Mouse (Mus musculus): ENCODE measurements around the gene Exosc10. TPM values are rescaled to one million over a fixed set of nuclear protein-coding genes. Genes with fewer than 3 reads are reported as not detected.
A peak's percentile ranks its signal among the peaks of the same experiment; 100 is the strongest.

Gene Exosc10
- polyA plus RNA-seq, 1 experiment from 2014 or later = 80.1 TPM

DNA sequence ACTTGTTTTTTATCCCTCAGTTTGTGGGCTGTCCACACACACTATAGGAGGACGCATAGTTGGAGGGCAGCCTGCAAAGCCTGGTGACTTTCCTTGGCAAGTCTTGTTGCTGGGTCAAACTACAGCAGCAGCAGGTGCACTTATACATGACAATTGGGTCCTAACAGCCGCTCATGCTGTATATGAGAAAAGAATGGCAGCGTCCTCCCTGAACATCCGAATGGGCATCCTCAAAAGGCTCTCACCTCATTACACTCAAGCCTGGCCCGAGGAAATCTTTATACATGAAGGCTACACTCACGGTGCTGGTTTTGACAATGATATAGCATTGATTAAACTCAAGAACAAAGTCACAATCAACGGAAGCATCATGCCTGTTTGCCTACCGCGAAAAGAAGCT, 55.5 kb downstream of the Exosc10 start:
- no peak overlapping the region for H3K4me2 ChIP-seq
- no peak overlapping the region for H3K9ac ChIP-seq
- H3K9me3 ChIP-seq = no peaks in the 10 kb centered on the region
- no peaks in the 10 kb centered on the region for H3K27me3 ChIP-seq
- ATAC-seq (ENCODE audit: low read depth) = no peak; the same call in 1 of the 2 replicates
- 41% methylated on average over 9 of the region's 9 CpGs for WGBS
- no peak overlapping the region for H3K4me3 ChIP-seq
- H3K27ac ChIP-seq (replicated peaks) = 0 out of 2 replicates have a peak overlapping the region, but pooled peaks have one; percentile 38
- peaks cover 55% of the 10 kb centered on the region for H3K36me3 ChIP-seq
- H3K4me1 ChIP-seq (replicated peaks) = peaks cover 25% of the 10 kb centered on the region

- Histone ChIP-seq H3K4me3 (no peak overlapping the region), H3K27ac (replicated peaks) (no peak overlapping the region), H3K36me3 (peaks cover 92% of the 10 kb centered on the region), H3K4me2 (no peak overlapping the region), H3K9ac (no peak overlapping the region), H3K9me3 (no peaks in the 10 kb centered on the region), H3K27me3 (no peaks in the 10 kb centered on the region), H3K4me1 (replicated peaks) (peaks cover 32% of the 10 kb centered on the region)
- WGBS = 81% methylated on average over 1 of the region's 1 CpGs
- ATAC-seq (ENCODE audit: low read depth) = no peak
These were observed 61.6 kb downstream of the Exosc10 start for GRCm38 (mm10) chr4:148619805-148620204.

GRCm38 (mm10) chr4:148620718-148621117, 62.5 kb downstream of the Exosc10 start:
- H3K27ac ChIP-seq (replicated peaks) = no peak overlapping the region
- H3K4me2 ChIP-seq = no peak overlapping the region
- H3K9ac ChIP-seq = no peak overlapping the region
- peaks cover 38% of the 10 kb centered on the region for H3K4me1 ChIP-seq (replicated peaks)
- peaks cover 87% of the 10 kb centered on the region for H3K36me3 ChIP-seq
- no peaks in the 10 kb centered on the region for H3K27me3 ChIP-seq
- H3K9me3 ChIP-seq = no peaks in the 10 kb centered on the region
- no peak for ATAC-seq (ENCODE audit: low read depth)
- WGBS = 96% methylated on average over 1 of the region's 1 CpGs
- no peak overlapping the region for H3K4me3 ChIP-seq

DNA sequence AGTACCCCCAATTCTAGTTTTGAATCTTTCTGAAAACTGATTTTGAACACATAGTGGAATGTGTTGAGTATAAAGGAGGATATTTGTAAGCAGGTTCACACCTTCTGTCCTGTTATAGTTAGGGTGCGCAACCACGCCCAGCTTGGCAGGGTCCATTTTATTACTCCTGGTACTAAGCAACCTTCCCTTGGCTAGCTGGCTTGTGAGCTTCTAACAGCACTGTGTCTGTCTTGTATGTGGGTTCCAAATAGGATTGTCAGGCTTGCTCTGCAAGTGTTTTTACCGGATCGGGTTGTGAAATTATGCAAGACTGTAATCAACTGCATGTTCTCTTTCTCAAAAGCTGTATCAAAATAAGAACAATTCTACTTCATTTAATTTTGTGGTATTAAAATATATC, 64.3 kb downstream of the Exosc10 start:
- no peak overlapping the region for H3K9ac ChIP-seq
- H3K9me3 ChIP-seq = no peaks in the 10 kb centered on the region
- peaks cover 70% of the 10 kb centered on the region for H3K36me3 ChIP-seq
- H3K27ac ChIP-seq (replicated peaks) = no peak overlapping the region
- H3K4me3 ChIP-seq = no peak overlapping the region
- no peak for ATAC-seq (ENCODE audit: low read depth)
- no peak overlapping the region for H3K4me2 ChIP-seq
- 97% methylated on average over 4 of the region's 4 CpGs for WGBS
- H3K4me1 ChIP-seq (replicated peaks) = peaks cover 43% of the 10 kb centered on the region
- no peaks in the 10 kb centered on the region for H3K27me3 ChIP-seq

DNA sequence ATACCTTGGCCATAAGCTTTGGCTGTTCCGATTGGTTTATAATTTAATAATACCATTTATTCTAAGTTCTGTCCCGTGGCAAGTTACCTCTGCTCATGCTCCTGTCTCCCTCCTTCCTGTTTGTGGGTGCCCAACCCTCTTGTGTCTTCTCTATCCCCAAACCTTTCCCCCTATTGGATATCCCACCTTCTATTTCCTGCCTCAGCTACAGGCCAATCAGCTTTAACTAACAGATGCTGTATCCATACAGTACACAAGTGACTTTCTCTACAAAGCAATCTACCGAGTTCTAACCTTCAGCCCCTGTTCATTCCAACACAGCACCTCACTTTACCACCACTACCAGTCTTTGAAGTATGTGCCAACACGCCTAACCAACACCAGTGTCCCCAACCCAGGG, 65.4 kb downstream of the Exosc10 start:
- Histone ChIP-seq H3K9ac (no peak overlapping the region), H3K4me2 (no peak overlapping the region), H3K9me3 (no peaks in the 10 kb centered on the region), H3K27me3 (no peaks in the 10 kb centered on the region), H3K4me1 (replicated peaks) (peaks cover 43% of the 10 kb centered on the region), H3K4me3 (no peak overlapping the region), H3K36me3 (peaks cover 62% of the 10 kb centered on the region), H3K27ac (replicated peaks) (no peak overlapping the region)
- WGBS = 91% methylated on average over 4 of the region's 4 CpGs
- ATAC-seq (ENCODE audit: low read depth) = no peak

DNA sequence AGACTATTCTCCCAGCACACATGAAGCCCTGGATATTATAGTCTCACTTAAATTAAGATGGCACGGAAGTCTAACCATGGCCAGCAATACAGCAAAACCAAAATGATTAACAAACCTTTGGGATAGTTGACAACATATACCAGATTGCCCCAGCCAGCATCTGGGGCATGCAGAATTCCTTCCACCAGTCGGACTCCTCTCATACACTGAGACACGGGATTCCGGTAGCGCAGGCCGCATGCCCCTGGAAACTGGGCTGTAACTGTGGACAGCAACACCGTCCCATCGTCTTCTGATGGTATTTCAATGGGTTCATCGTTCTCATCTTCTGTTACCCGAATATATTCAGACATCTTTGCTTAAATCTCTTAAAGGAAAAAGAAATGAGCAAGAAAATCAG, 66.8 kb downstream of the Exosc10 start:
- Histone ChIP-seq H3K27me3 (no peaks in the 10 kb centered on the region), H3K4me3 (peak overlapping the region; percentile 99), H3K36me3 (peaks cover 48% of the 10 kb centered on the region), H3K4me1 (replicated peaks) (peaks cover 43% of the 10 kb centered on the region), H3K9ac (peak overlapping the region; percentile 50; the same call in 1 of the 2 replicates), H3K4me2 (peak overlapping the region; percentile 99), H3K9me3 (no peaks in the 10 kb centered on the region), H3K27ac (replicated peaks) (no peak overlapping the region)
- ATAC-seq (ENCODE audit: low read depth) = no peak
- 90% methylated on average over 10 of the region's 10 CpGs for WGBS

- Histone ChIP-seq H3K36me3 (peaks cover 40% of the 10 kb centered on the region), H3K4me1 (replicated peaks) (peaks cover 43% of the 10 kb centered on the region), H3K9me3 (no peaks in the 10 kb centered on the region), H3K4me3 (peak overlapping the region; percentile 99), H3K4me2 (peak overlapping the region; percentile 99), H3K9ac (peak overlapping the region; percentile 99), H3K27me3 (no peaks in the 10 kb centered on the region), H3K27ac (replicated peaks) (peak overlapping the region; percentile 97)
- ATAC-seq (ENCODE audit: low read depth) = peak; percentile 67
- WGBS = 1% methylated on average over 57 of the region's 57 CpGs
These were observed 67.8 kb downstream of the Exosc10 start for GRCm38 (mm10) chr4:148625756-148626622.

- peak; percentile 97 for ATAC-seq (ENCODE audit: low read depth)
- Histone ChIP-seq H3K4me2 (peak within 1 kb of the TSS; percentile 99), H3K9ac (peak within 1 kb of the TSS; percentile 99), H3K27ac (replicated peaks) (peak within 1 kb of the TSS; percentile 97), H3K27me3 (no peaks in the 10 kb centered on the region), H3K4me1 (replicated peaks) (peaks cover 39% of the 10 kb centered on the region), H3K9me3 (no peaks in the 10 kb centered on the region), H3K4me3 (peak within 1 kb of the TSS; percentile 99), H3K36me3 (peaks cover 33% of the 10 kb centered on the region)
- under 1% methylated on average over 51 of the region's 51 CpGs for WGBS
These were observed 68.5 kb downstream of the Exosc10 start, which contains the start of gene Tardbp for GRCm38 (mm10) chr4:148626623-148627185. Tardbp (minus strand) TSS chr4:148627019.

DNA sequence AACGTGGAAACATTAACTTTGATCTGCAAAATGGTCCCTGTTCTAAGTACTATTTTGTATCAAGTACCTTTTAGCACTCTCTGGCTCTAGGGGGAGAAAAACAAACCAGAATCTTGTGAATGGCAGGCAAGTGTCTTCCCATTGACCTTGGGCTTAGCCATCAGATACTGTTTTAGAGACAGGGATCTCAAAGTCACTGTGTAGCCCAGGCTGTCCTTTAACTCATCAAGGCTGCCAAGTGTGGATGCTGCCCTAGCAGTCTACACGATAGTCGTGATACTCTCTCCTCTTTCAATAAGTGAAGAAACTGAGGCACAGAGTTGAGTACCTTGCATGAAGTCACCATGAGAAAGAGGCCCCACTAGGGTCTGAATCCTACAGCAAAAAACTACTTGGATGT, 69.0 kb downstream of the Exosc10 start:
- Histone ChIP-seq H3K4me3 (peak overlapping the region; percentile 99), H3K4me1 (replicated peaks) (peaks cover 35% of the 10 kb centered on the region), H3K27ac (replicated peaks) (no peak overlapping the region; the same call in 1 of the 2 replicates), H3K4me2 (peak overlapping the region; percentile 99), H3K27me3 (no peaks in the 10 kb centered on the region), H3K9me3 (no peaks in the 10 kb centered on the region), H3K36me3 (peaks cover 28% of the 10 kb centered on the region), H3K9ac (peak overlapping the region; percentile 99)
- 61% methylated on average over 3 of the region's 3 CpGs for WGBS
- peak; percentile 51 for ATAC-seq (ENCODE audit: low read depth)

Other genes starting within 250 kb of the Exosc10 start
- 15.0 and 19.0 TPM in 2 replicates for gene Ubiad1, start 113.7 kb upstream of the Exosc10 start, polyA plus RNA-seq (2015; fragmentation: Nextera tagmentation; extraction: Ambion mirVana)
- 21.4 and 23.0 TPM in 2 replicates for gene Mtor, start 109.8 kb upstream of the Exosc10 start, polyA plus RNA-seq (2015; fragmentation: Nextera tagmentation; extraction: Ambion mirVana)
- gene Angptl7, start 58.0 kb upstream of the Exosc10 start, polyA plus RNA-seq (2015; fragmentation: Nextera tagmentation; extraction: Ambion mirVana) = 0.22 and 0.43 TPM in 2 replicates
- gene Srm, start 33.1 kb downstream of the Exosc10 start, polyA plus RNA-seq (2015; fragmentation: Nextera tagmentation; extraction: Ambion mirVana) = 159 and 160 TPM in 2 replicates
- gene Masp2, start 44.1 kb downstream of the Exosc10 start, polyA plus RNA-seq (2015; fragmentation: Nextera tagmentation; extraction: Ambion mirVana) = 0.58 and 1.1 TPM in 2 replicates
- gene Tardbp, start 68.6 kb downstream of the Exosc10 start, polyA plus RNA-seq (2015; fragmentation: Nextera tagmentation; extraction: Ambion mirVana) = 223 and 264 TPM in 2 replicates
- gene Gm572, start 84.9 kb downstream of the Exosc10 start, polyA plus RNA-seq (2015; fragmentation: Nextera tagmentation; extraction: Ambion mirVana) = not detected in 2 replicates
- gene Casz1, start 246.0 kb downstream of the Exosc10 start, polyA plus RNA-seq (2015; fragmentation: Nextera tagmentation; extraction: Ambion mirVana) = 16.2 and 17.3 TPM in 2 replicates

All from neural tube, embryonic 13.5 days (tissue).